Mouse (Mus musculus) testis, adult 2 months (tissue): ENCODE data around the gene Kirrel3. TPM values are rescaled to one million over a fixed set of nuclear protein-coding genes. Genes with fewer than 3 reads are reported as not detected.

ENCODE experiments used
- H3K27ac ChIP-seq: fragments of 200-500 bp; 2 replicates; pipeline ENCODE4 v1.5.1; 2012; ENCODE audit warnings: low read depth, low read length; ENCODE audit not compliant: control insufficient read depth, insufficient read depth
- H3K27me3 ChIP-seq: fragments of 200-500 bp; 2 replicates; pipeline ENCODE4 v1.6.1; 2012; ENCODE audit warnings: mild to moderate bottlenecking, low read length, moderate library complexity; ENCODE audit not compliant: control insufficient read depth, insufficient read depth
- H3K36me3 ChIP-seq: fragments of 200-500 bp; 2 replicates; pipeline ENCODE4 v1.6.1; 2012; ENCODE audit warnings: mild to moderate bottlenecking, low read length; ENCODE audit not compliant: control insufficient read depth, insufficient read depth
- H3K4me1 ChIP-seq: fragments of 200-500 bp; 2 replicates; pipeline ENCODE4 v1.6.1; 2012; ENCODE audit warnings: low read length; ENCODE audit not compliant: control insufficient read depth, insufficient read depth
- H3K4me3 ChIP-seq: fragments of 200-500 bp; 2 replicates; pipeline ENCODE4 v1.5.1; 2012; ENCODE audit warnings: low read depth, mild to moderate bottlenecking, low read length, moderate library complexity, mixed read lengths; ENCODE audit not compliant: control insufficient read depth
- CTCF ChIP-seq: fragments of 200-500 bp; IDR thresholded peaks from 2 replicates; pipeline ENCODE4 v1.5.1; 2012; ENCODE audit warnings: low read depth, mild to moderate bottlenecking, inconsistent platforms, low read length, moderate library complexity; ENCODE audit not compliant: control insufficient read depth, insufficient read depth, insufficient replicate concordance
- POLR2A ChIP-seq: fragments of 200-500 bp; IDR thresholded peaks from 2 replicates; pipeline ENCODE4 v1.6.1; 2012; ENCODE audit warnings: low read depth, mild to moderate bottlenecking, inconsistent platforms, low read length, moderate library complexity; ENCODE audit not compliant: control insufficient read depth
- polyA plus RNA-seq: library from polyadenylated mRNA; depleted of rRNA; stranded (reverse); fragments of >200 nt; gene quantifications from 2 replicates; pipeline ENCODE4 v1.2.3, GENCODE M21; 2012

Kirrel3 gene
- polyA plus RNA-seq, 1 experiment, result 0.10 TPM

DNA sequence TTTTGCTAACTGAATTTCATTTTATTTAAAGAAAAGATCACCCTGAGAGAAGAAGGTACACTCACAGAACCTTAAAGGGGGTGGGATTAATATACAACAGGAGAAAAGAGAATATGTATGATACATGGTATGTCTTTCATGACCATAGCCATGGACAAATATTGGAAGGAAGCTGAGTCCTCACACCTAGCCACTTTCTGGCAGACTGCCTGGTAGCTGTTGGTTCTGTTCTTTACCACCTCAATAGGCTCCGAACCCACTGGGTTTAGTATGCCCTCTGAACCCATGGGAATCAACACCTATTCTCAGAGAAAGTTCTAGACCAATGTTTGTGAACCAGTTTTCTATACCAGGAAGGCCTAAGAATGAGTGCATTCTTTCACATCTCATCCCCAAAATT, 96.8 kb downstream of the Kirrel3 start:
- TF ChIP-seq CTCF (no peak), POLR2A (no peak)
- Histone ChIP-seq H3K4me1 (no peaks in the 10 kb centered on the region), H3K4me3 (no peak overlapping the region), H3K36me3 (no peaks in the 10 kb centered on the region), H3K27me3 (no peaks in the 10 kb centered on the region), H3K27ac (no peak overlapping the region)

DNA sequence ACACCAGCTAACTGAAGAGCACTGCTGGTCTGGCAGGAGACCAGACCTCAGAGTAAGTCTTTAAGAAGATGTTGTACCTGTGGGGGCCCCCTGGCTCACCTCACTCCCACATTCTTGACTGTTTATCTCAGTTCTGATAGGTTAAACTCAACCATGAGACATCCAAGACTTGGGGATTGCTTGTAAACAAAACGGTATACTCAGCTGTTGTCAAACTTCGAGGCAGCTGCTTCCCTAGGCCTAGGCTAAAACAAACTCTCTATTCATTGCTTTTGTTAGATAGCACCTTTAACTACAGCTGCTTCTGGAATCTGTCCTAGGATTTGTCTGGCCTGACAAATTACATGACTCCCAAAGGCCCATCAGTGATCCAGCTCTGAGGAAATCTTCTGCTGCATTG, 99.8 kb downstream of the Kirrel3 start:
- no peak for TF ChIP-seq POLR2A
- TF ChIP-seq CTCF, result no peak
- no peaks in the 10 kb centered on the region for H3K27me3 ChIP-seq
- no peak overlapping the region for H3K4me3 ChIP-seq
- no peaks in the 10 kb centered on the region for H3K36me3 ChIP-seq
- no peaks in the 10 kb centered on the region for H3K4me1 ChIP-seq
- H3K27ac ChIP-seq, result no peak overlapping the region

DNA sequence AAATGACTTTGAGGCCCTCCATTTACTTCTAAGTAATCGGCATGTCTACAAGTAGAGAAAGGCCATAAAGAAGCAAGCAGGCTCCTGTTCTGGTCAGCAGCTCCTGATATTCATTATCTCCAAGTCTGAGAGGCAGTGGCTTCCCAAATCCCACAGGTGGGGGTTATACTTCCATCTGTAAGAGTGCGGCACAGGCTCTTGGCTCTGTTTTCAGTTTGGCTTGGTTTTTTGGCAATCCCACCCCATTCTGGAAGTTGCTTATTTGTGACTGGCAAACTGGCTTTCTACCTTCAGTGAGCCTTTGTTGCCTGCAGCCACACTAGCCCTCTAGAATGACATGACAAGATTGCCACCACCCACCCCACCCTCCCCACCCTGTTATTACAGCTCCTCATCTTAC, 100.4 kb downstream of the Kirrel3 start:
- H3K36me3 ChIP-seq, result no peaks in the 10 kb centered on the region

DNA sequence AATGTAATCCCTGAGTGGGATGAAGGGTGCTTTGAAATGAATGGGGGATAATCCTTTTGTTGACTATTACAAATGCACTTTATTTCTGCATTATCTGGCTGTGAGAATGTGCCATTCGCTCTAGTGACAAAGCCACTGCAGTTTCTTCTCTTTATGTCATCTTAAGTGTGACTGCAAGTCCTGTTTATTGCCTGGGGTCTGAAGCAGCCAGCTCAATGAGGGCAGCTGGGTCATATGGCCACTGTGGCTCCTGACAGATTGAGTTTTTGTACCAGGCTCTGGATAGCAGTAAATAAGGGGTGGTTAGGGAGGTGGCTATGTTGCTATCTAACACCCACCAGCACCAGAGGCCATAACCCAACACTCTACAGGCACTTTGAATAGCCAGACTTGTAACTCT, 104.1 kb downstream of the Kirrel3 start:
- H3K27me3 ChIP-seq, result no peaks in the 10 kb centered on the region
- H3K4me3 ChIP-seq, result no peak overlapping the region
- no peak for TF ChIP-seq CTCF
- no peak for TF ChIP-seq POLR2A
- no peaks in the 10 kb centered on the region for H3K36me3 ChIP-seq
- H3K27ac ChIP-seq, result no peak overlapping the region
- H3K4me1 ChIP-seq, result no peaks in the 10 kb centered on the region

More for the DNA sequence above, 100.4 kb downstream of the Kirrel3 start:
- Histone ChIP-seq H3K4me1 (no peaks in the 10 kb centered on the region), H3K4me3 (no peak overlapping the region), H3K27ac (no peak overlapping the region), H3K27me3 (no peaks in the 10 kb centered on the region)
- no peak for TF ChIP-seq POLR2A
- no peak for TF ChIP-seq CTCF

GRCm38 (mm10) chr9:34592073-34592610, 106.4 kb downstream of the Kirrel3 start:
- H3K36me3 ChIP-seq, result no peaks in the 10 kb centered on the region
- TF ChIP-seq CTCF (no peak), POLR2A (no peak)
- no peak overlapping the region for H3K27ac ChIP-seq
- H3K27me3 ChIP-seq, result no peaks in the 10 kb centered on the region
- no peak overlapping the region for H3K4me3 ChIP-seq
- no peaks in the 10 kb centered on the region for H3K4me1 ChIP-seq

GRCm38 (mm10) chr9:34593889-34594288, 108.2 kb downstream of the Kirrel3 start:
- Histone ChIP-seq H3K27me3 (no peaks in the 10 kb centered on the region), H3K36me3 (no peaks in the 10 kb centered on the region), H3K4me3 (no peak overlapping the region), H3K4me1 (no peaks in the 10 kb centered on the region), H3K27ac (no peak overlapping the region)
- no peak for TF ChIP-seq POLR2A
- no peak for TF ChIP-seq CTCF

- H3K36me3 ChIP-seq, result no peaks in the 10 kb centered on the region
- H3K27ac ChIP-seq, result no peak overlapping the region
- H3K4me3 ChIP-seq, result no peak overlapping the region
- TF ChIP-seq CTCF (no peak), POLR2A (no peak)
- H3K27me3 ChIP-seq, result no peaks in the 10 kb centered on the region
- H3K4me1 ChIP-seq, result no peaks in the 10 kb centered on the region
Observed at GRCm38 (mm10) chr9:34600326-34600725, 114.6 kb downstream of the Kirrel3 start.

DNA sequence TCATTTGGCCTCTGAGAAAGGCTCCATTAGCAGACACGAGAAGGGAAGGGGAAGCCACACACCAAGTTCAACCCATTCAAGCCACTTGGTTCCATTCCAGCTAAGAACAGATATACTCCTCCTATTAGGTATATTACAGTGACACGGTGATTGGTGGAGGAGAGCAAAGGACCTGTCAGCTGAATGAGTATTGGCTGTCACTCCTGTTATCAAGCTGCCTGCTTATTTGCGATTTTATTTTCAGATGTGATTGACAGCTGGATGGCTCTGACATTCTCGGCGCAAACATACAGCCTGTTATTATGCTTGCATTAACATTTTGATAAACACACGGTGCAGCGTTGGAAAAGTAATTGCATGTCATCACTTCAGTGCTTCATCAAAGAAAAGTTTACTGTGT, 118.1 kb downstream of the Kirrel3 start:
- TF ChIP-seq CTCF, result no peak
- TF ChIP-seq POLR2A, result no peak
- Histone ChIP-seq H3K27me3 (no peaks in the 10 kb centered on the region), H3K27ac (no peak overlapping the region), H3K36me3 (no peaks in the 10 kb centered on the region), H3K4me3 (no peak overlapping the region), H3K4me1 (no peaks in the 10 kb centered on the region)
